Mouse (Mus musculus) olfactory bulb, adult 2 months (tissue): ENCODE measurements around the gene Spsb2.

Experiments used
- CTCF ChIP-seq: fragments of 200-500 bp; IDR thresholded peaks from 2 replicates; pipeline ENCODE4 v1.5.1; 2012; ENCODE audit warnings: low read depth, mild to moderate bottlenecking, low read length, moderate library complexity; ENCODE audit not compliant: insufficient read depth
- POLR2A ChIP-seq: fragments of 200-500 bp; IDR thresholded peaks from 2 replicates; pipeline ENCODE4 v1.6.1; 2012; ENCODE audit warnings: mild to moderate bottlenecking, low read depth, low read length, moderate library complexity; ENCODE audit not compliant: insufficient read depth

DNA sequence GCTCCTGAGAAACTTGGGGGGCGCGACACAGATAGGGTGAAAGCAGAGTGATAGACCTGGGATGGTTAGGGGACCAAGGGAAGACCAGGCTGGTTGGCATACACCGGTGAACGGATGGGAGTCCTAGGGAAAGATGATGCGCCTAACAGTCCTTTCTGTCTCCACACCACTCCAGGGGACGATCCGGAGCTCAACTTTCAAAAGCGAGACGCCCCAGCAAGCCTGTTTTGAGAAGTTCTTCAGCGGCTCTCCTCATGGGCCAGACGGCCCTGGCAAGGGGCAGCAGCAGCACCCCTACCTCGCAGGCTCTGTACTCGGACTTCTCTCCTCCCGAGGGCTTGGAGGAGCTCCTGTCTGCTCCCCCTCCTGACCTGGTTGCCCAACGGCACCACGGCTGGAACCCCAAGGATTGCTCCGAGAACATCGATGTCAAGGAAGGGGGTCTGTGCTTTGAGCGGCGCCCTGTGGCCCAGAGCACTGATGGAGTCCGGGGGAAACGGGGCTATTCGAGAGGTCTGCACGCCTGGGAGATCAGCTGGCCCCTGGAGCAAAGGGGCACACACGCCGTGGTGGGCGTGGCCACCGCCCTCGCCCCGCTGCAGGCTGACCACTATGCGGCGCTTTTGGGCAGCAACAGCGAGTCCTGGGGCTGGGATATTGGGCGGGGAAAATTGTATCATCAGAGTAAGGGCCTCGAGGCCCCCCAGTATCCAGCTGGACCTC lies 752 bp downstream of the Spsb2 start:
- TF ChIP-seq POLR2A: 0 out of 2 replicates have a peak, but pooled peaks have one; percentile 24
- peak; percentile 30; the same call in 1 of the 2 replicates for TF ChIP-seq CTCF
